Mouse (Mus musculus) urinary bladder, adult 2 months (tissue): ENCODE results near the gene Ap5m1. TPM values are rescaled to one million over a fixed set of nuclear protein-coding genes. Genes with fewer than 3 reads are reported as not detected.

ENCODE experiments used
- DNase-seq: peaks from one replicate; pipeline ENCODE4 v3.0.0; 2022; ENCODE audit warnings: low spot score
- polyA plus RNA-seq: library from polyadenylated mRNA; depleted of rRNA; stranded (reverse); fragments of >200 nt; gene quantifications from 2 replicates; pipeline ENCODE4 v1.2.3, GENCODE M21; 2012; rRNA removed

The Ap5m1 gene
- polyA plus RNA-seq, 1 experiment, result 21.4 TPM

DNA sequence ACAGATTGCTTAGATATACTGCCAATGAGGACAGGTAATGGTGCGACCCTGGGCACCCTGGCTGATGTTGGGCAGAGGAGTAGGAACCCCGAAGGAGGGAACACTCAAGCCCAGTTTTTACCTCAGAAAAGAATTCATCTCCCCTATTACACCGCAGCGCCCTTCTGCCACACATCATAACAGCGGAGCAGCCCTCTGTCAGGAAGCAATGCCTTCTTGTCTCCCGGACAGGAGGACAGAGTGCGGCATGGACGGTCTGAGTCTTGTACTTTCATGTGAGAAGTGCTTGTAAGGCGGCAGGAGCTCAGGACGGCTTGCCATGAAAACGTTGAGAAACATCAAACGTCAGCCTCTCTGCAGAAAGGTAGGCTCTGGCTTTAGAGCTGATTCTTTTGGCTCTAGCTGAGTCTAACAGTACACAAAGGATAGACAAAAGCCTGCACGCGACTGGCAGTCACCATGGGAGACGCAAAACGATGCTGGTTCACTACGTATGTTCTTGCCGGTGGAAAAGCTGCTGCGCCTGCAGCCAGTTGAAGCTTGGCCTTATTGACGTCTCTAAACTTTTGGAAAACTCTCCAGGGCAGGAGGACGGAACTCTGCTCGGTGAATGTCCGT is 61.4 kb downstream of the Ap5m1 start:
- DNase-seq, result no peak

DNA sequence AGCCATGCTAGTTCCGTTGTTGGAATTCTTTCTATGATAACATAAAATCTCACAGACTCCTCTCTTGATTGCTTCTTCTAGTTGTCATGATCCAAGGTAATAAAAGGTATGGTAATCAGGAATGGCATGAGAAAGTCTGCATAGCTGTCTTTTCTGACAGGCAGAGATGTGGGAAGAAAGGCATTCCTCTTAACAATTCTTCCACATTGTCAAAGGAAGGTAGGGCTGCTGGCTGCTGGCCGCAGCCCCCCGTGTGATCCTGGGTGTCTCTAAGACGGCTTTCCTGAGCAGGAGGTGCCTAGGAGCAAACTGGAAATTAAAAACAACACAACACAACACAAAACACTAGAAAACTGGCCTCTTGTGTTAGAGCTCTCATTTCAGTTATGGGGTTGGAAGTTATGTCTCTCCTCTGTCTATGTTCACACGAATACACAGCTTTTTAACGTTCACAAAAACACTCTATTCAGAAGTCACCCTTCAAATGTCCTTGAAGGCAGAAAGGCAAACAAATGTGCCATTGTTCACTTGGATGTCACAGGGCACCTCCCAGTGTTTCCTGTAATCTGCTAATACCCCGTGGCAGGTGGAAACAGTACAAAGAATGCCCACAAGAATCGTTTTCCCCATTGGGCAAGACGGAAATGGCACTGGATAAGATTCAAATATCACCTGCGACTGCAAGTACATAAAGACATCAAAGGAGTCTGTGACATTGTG is 62.8 kb downstream of the Ap5m1 start:
- DNase-seq, result no peak

DNA sequence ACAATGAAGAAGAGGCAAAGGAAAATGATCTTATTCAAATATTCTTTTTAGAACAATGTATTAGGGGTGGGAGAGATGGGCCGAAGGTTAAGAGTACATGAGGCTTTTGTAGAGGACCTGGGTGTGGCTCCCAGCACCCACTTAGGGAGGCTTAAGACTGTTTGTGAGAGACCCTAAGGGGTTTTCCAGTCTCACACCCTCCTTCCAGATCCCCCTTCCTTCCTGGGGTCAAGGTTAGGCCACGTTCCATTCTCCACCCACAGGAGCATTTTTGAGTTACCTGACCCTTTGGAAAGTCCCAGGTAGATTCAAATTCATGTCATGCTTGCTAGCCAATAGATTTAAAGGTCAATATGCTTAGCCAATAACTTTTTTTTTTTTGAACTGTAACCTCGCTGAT is 66.5 kb downstream of the Ap5m1 start:
- no peak for DNase-seq

DNA sequence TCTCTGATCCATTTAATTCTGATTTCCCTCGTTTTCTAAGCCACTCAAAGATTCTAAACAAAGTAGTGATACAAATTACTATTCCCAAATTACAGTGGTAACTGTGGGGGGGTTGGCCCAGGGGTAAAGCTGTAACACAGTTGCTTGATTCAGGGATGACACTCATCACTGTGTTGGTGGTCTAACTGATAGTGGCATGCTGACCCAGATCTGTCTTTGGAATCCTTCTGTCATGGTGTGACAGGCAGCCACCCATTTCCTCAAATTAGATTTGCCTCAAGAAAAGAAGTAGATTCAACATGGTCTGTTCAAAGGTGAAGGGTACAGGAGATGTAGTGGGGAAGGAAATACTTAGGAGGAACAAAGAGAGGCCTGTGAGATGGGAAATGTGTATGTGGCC is 72.3 kb downstream of the Ap5m1 start:
- DNase-seq, result no peak

DNA sequence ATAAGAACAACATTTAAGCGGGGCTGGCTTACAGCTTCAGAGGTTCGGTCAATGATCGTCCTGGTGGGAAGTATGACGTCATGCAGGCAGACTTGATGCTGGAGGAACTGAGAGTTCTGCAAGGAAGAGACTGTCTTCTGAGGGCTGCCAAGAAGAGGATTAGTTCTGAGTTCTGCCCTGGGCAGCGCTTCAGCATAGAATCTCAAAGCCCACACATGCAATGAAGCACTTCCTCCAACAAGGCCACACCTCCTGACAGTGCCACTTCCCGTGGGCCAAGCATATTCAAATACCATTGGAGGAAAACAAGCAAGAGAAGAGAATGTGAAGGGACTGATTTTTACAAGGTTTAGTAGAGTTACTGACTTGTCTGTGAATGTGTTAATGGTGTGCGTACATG is 74.9 kb downstream of the Ap5m1 start:
- DNase-seq, result no peak

Other genes starting within 250 kb of the Ap5m1 start
- 18.9 and 20.2 TPM in 2 replicates for gene Exoc5, start 556 bp downstream of the Ap5m1 start, polyA plus RNA-seq
- 15.7 and 16.2 TPM in 2 replicates for gene Naa30, start 106.1 kb downstream of the Ap5m1 start, polyA plus RNA-seq
- not detected in 2 replicates for gene ccdc198, start 179.4 kb downstream of the Ap5m1 start, polyA plus RNA-seq